Mouse (Mus musculus): ENCODE measurements around the gene Vopp1.

GRCm38 (mm10) chr6:57787376-57787775 lies 37.6 kb downstream of the Vopp1 start:
- TF ChIP-seq CTCF (IDR thresholded peaks at IDR 0.05; ENCODE audit: control insufficient read depth, insufficient read depth, insufficient read length) (no peak), MAX (IDR thresholded peaks at IDR 0.05) (no peak), USF1 (IDR thresholded peaks at IDR 0.05; ENCODE audit: low read depth) (no peak), MYOG (IDR thresholded peaks at IDR 0.05; ENCODE audit: control insufficient read depth, extremely low read depth, insufficient read length) (no peak)

Data from C2C12 (cell line).